Mouse (Mus musculus): Measurements from ENCODE around the gene Hspb2.

The Hspb2 gene

DNA sequence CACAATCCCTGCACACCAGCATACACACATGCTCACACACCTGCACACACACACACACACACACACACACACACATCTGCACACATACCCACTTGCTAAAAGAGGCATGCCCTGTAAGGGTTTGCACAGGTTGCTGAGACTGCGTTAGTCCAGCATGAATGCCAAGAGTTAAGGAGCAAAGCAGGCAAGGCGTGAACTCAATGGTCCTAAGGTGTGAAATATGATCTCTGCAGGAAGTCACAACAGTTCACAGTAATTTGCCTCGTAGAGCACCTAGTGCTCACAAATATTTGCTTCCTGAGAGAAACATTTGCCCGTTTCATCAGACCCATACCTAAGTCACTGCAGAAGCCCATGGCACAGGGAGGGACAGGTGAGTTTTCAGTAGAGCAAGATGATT, 38.0 kb downstream of the Hspb2 start:
- no peak for DNase-seq (ENCODE audit: low read depth, low spot score)

GRCm38 (mm10) chr9:50711337-50711736, 40.8 kb downstream of the Hspb2 start:
- DNase-seq (ENCODE audit: low read depth, low spot score) = no peak

DNA sequence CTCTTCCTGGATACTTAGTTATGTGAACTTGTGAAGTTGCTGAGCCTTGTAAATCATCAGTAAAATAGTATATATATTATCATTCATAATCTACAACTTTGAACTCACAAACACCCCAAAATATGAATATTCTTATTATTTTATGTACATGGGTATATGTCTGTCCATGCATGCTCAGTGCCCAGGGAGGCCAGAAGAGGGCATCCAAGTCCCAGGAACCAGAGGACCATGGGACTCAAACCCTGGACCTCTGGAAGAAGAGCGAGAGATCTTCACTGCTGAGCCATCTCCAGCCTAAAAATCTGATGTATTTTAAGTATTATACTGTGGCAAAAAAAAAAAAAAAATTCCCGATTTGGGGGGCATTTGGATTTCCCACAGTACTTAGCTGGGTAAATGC, 43.0 kb downstream of the Hspb2 start:
- DNase-seq (ENCODE audit: low read depth, low spot score) = no peak

DNA sequence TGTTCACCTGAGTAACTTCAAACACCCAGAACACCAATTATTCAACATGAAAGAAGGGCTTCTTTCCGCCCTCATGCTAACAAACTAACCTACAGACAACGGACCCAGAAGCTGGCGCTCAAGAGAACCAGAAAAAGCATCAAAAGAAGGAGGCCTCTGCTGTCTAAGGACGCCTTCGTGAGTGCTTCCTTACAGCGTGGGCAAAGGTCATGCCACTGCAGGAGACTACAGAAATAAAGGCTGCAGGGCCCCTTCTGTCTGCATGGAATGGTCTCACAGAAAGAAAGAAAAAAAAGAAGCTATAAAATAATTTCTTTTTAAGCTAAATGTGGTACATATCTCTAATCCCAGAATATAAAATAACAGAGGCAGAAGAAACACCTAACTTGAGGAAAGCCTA, 47.2 kb downstream of the Hspb2 start:
- no peak for DNase-seq (ENCODE audit: low read depth, low spot score)

All from retina, adult 2 months (tissue).